Mouse (Mus musculus) heart, embryonic 16.5 days (tissue): ENCODE measurements around the gene Fanci. TPM values are rescaled to one million over a fixed set of nuclear protein-coding genes. Genes with fewer than 3 reads are reported as not detected.

ENCODE experiments used
- ATAC-seq: fragments of 200-750 bp; cut with Nextera tagmentation; replicated peaks from 2 replicates; pipeline ENCODE4 v1.8.0; 2017; ENCODE audit warnings: moderate number of reproducible peaks; ENCODE audit not compliant: insufficient read depth, low FRiP score; ENCODE audit errors: extremely low read depth
- H3K27ac ChIP-seq: fragments of 300-500 bp; sonication (generic); 2 replicates; pipeline ENCODE4 v1.5.1; 2014; ENCODE audit warnings: mild to moderate bottlenecking, low read length, control low read depth, moderate library complexity
- H3K27me3 ChIP-seq: fragments of 300-500 bp; sonication (generic); 2 replicates; pipeline ENCODE4 v1.6.1; 2014; ENCODE audit warnings: low read length, mixed read lengths; ENCODE audit not compliant: control insufficient read depth, insufficient read depth
- H3K36me3 ChIP-seq: fragments of 300-500 bp; sonication (generic); 2 replicates; pipeline ENCODE4 v1.6.1; 2014; ENCODE audit not compliant: control insufficient read depth, insufficient read depth
- H3K4me1 ChIP-seq: fragments of 300-500 bp; sonication (generic); 2 replicates; pipeline ENCODE4 v1.6.1; 2014; ENCODE audit warnings: low read length, mixed read lengths; ENCODE audit not compliant: control insufficient read depth, insufficient read depth
- H3K4me2 ChIP-seq: fragments of 300-500 bp; sonication (generic); 2 replicates; pipeline ENCODE4 v1.6.1; 2014; ENCODE audit warnings: low read depth, mild to moderate bottlenecking, control low read depth, low read length
- H3K4me3 ChIP-seq: fragments of 300-500 bp; sonication (generic); 2 replicates; pipeline ENCODE4 v1.5.1; 2014; ENCODE audit warnings: mild to moderate bottlenecking, control low read depth, low read length
- H3K9ac ChIP-seq: fragments of 300-500 bp; sonication (generic); 2 replicates; pipeline ENCODE4 v1.6.1; 2014; ENCODE audit warnings: low read length, control low read depth
- H3K9me3 ChIP-seq: fragments of 300-500 bp; sonication (generic); replicated peaks from 2 replicates; pipeline ENCODE4 v1.6.1; 2016; ENCODE audit warnings: low read length; ENCODE audit not compliant: control insufficient read depth
- WGBS: fragments of 180-500 bp; shearing (Covaris S2); extraction: QIAGEN DNeasy Blood & Tissue Kit; methylation state at CpG from one replicate; pipeline ENCODE4 v1.1.7; 2014; 5-methylcytosine and 5-hydroxymethylcytosine counted together
- polyA plus RNA-seq: library from polyadenylated mRNA; unstranded; fragments of >200 nt; fragmentation: Nextera tagmentation; extraction: Ambion mirVana; gene quantifications from 2 replicates; pipeline ENCODE4 v1.2.1, GENCODE M21; 2015

The Fanci gene
- polyA plus RNA-seq, 1 experiment from 2014 or later = 8.8 TPM

DNA sequence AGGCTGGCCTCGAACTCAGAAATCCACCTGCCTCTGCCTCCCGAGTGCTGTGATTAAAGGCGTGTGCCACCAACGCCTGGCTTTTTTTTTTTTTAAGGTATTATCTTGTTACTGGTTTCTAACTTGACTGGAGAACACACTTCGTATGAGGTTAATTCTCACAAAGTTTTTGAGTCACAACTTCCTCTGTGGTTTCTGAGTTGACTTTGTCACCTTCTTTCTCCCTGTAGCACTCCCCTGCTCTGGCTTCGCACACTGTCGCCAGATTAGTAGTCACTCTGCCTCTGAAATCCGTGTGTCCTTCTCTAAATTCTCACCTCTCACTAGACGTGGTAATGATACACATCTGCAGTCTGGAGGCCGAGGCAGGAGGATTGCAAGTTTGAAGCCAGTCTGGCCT lies 31.1 kb downstream of the Fanci start:
- H3K27ac ChIP-seq = no peak overlapping the region
- H3K4me2 ChIP-seq = no peak overlapping the region
- 82% methylated on average over 10 of the region's 10 CpGs for WGBS
- no peaks in the 10 kb centered on the region for H3K9me3 ChIP-seq
- no peaks in the 10 kb centered on the region for H3K27me3 ChIP-seq
- ATAC-seq = no peak
- no peak overlapping the region for H3K4me3 ChIP-seq
- no peaks in the 10 kb centered on the region for H3K4me1 ChIP-seq
- H3K9ac ChIP-seq = no peak overlapping the region
- H3K36me3 ChIP-seq = no peaks in the 10 kb centered on the region

DNA sequence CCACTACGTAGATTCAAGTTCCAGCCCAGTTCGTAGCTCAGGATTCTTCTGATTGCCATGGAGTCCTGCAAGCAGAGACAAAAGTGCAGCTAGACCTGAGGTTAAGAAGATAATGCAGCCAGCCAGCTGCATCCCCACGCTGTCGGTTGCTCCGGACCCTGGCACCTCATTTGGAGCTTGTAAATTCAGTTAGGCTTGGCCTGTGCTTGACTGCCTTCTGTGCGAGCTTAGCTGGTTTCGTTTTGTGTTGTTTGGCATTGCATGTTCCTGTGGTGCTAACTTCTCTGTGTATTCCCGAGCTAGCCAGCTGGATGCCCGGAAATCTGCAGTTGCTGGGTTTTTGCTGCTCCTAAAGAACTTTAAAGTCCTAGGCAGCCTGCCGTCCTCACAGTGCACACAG lies 34.1 kb downstream of the Fanci start:
- Histone ChIP-seq H3K9ac (no peak overlapping the region), H3K27me3 (no peaks in the 10 kb centered on the region), H3K9me3 (no peaks in the 10 kb centered on the region), H3K4me2 (no peak overlapping the region), H3K4me3 (no peak overlapping the region), H3K27ac (no peak overlapping the region), H3K4me1 (no peaks in the 10 kb centered on the region), H3K36me3 (no peaks in the 10 kb centered on the region)
- WGBS = 82% methylated on average over 10 of the region's 10 CpGs
- no peak for ATAC-seq

DNA sequence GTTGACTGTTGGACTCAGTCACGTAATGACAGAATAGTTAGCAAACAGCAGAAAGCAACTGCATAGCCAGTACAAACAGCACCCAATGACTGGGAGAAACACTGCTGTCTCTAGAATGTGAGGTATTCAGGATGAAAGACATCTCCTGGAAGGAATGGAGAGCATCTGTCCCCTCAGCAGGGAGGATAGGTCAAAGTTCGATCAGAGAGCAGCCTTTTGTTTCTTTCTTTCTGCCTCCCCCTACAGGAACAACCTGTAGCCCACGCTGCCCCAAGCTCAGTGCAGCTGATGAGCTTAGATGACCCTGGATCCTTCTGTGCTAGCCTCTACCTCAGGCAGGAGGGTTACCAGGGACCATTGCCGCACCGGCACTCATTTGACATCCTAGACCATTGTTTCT lies 36.5 kb downstream of the Fanci start:
- no peak overlapping the region for H3K9ac ChIP-seq
- no peaks in the 10 kb centered on the region for H3K4me1 ChIP-seq
- no peaks in the 10 kb centered on the region for H3K27me3 ChIP-seq
- ATAC-seq = no peak
- no peak overlapping the region for H3K4me3 ChIP-seq
- no peak overlapping the region for H3K27ac ChIP-seq
- H3K4me2 ChIP-seq = no peak overlapping the region
- no peaks in the 10 kb centered on the region for H3K9me3 ChIP-seq
- 65% methylated on average over 5 of the region's 5 CpGs for WGBS
- H3K36me3 ChIP-seq = no peaks in the 10 kb centered on the region

DNA sequence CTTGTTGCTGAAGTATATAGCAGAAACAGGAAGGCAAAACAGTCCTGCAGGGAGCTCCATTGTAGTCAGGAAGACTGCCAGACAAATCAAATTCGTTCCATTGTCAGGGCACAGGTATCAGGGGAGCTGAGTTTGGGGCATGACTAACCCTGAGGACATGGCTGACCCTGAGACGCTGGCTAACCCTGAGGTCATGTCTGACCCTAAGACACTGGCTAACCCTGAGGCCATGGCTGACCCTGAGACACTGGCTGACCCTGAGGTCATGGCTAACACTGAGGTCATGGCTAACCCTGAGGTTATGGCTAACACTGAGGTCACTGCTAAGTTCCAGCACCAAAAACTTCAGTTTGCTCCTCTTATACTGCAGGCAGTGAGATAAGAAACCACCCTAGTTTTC lies 48.3 kb downstream of the Fanci start:
- ATAC-seq = no peak
- Histone ChIP-seq H3K36me3 (peaks cover 7% of the 10 kb centered on the region; the same call in 1 of the 2 replicates), H3K4me3 (no peak overlapping the region), H3K4me1 (no peaks in the 10 kb centered on the region), H3K4me2 (no peak overlapping the region), H3K27me3 (no peaks in the 10 kb centered on the region), H3K9me3 (no peaks in the 10 kb centered on the region), H3K27ac (no peak overlapping the region), H3K9ac (no peak overlapping the region)
- WGBS = 77% methylated on average over 2 of the region's 2 CpGs

DNA sequence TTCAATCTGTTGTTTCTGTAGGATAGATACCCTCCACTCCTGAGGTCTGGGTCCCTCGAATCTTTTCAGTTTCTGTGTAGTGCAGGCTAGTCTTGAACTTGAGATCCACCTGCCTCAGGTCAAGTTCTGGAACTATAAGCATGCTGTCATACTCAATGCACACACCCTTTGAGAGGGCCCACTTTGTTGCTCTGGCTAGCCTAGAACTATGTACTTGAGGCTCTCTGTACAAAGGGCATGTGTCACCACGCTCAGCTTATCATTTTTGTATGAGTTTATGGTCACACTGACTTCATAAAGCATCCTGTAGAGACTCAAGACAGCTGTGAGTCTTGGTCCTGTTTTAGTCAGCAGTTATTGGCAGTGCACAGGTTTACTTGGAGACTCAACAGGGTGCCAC lies 55.3 kb downstream of the Fanci start:
- no peak overlapping the region for H3K4me2 ChIP-seq
- no peaks in the 10 kb centered on the region for H3K27me3 ChIP-seq
- no peak overlapping the region for H3K4me3 ChIP-seq
- H3K27ac ChIP-seq = no peak overlapping the region
- H3K4me1 ChIP-seq = no peaks in the 10 kb centered on the region
- 78% methylated on average over 2 of the region's 2 CpGs for WGBS
- no peaks in the 10 kb centered on the region for H3K9me3 ChIP-seq
- no peak overlapping the region for H3K9ac ChIP-seq
- peaks cover 44% of the 10 kb centered on the region for H3K36me3 ChIP-seq
- ATAC-seq = no peak

DNA sequence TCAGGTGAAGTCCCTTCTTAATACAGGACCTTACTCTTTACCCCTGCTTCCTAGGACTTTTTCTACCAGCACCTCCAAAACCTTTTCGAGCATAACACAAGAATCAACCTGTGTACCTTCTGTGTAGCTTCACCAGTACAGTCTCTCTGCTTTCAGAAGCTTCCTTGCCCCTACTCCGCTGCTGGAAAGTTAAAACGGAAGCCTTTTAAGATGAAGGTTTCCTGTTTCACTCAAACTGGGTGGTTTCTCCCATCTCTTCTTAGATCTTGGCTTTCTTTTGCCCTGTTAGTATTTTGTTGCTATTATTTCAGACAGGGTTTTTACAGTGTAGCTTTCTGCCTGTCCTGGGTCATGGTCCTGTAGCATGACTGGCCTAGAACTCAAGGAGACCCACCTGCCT lies 55.8 kb downstream of the Fanci start:
- no peak overlapping the region for H3K4me3 ChIP-seq
- H3K27me3 ChIP-seq = no peaks in the 10 kb centered on the region
- ATAC-seq = no peak
- peaks cover 44% of the 10 kb centered on the region for H3K36me3 ChIP-seq
- H3K9me3 ChIP-seq = no peaks in the 10 kb centered on the region
- H3K27ac ChIP-seq = no peak overlapping the region
- no peak overlapping the region for H3K9ac ChIP-seq
- 82% methylated on average over 3 of the region's 3 CpGs for WGBS
- H3K4me2 ChIP-seq = no peak overlapping the region
- no peaks in the 10 kb centered on the region for H3K4me1 ChIP-seq

DNA sequence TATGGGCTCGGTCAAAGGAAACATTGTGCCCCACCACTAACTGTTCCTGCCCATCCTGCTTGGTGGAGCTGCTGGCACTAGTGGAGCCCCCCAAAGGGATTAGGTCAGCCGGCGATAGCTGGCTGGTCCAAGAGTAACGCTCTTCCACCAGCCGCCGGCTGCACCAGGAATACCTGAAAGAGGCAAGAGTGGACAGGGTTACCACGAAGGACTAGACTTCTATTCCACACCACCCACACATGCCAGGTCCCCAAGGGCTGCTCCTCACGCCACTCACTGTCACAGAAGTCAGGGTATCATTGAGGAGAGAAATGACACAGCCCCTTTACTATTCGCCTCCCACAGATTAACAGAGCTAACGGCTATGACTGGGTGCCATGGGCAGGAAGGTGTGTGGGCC lies 70.0 kb downstream of the Fanci start:
- no peaks in the 10 kb centered on the region for H3K27me3 ChIP-seq
- H3K4me1 ChIP-seq = peaks cover 17% of the 10 kb centered on the region
- H3K9me3 ChIP-seq = no peaks in the 10 kb centered on the region
- H3K9ac ChIP-seq = no peak overlapping the region
- H3K27ac ChIP-seq = no peak overlapping the region
- no peak overlapping the region for H3K4me3 ChIP-seq
- peaks cover 57% of the 10 kb centered on the region for H3K36me3 ChIP-seq
- 87% methylated on average over 10 of the region's 10 CpGs for WGBS
- H3K4me2 ChIP-seq = no peak overlapping the region
- ATAC-seq = no peak

DNA sequence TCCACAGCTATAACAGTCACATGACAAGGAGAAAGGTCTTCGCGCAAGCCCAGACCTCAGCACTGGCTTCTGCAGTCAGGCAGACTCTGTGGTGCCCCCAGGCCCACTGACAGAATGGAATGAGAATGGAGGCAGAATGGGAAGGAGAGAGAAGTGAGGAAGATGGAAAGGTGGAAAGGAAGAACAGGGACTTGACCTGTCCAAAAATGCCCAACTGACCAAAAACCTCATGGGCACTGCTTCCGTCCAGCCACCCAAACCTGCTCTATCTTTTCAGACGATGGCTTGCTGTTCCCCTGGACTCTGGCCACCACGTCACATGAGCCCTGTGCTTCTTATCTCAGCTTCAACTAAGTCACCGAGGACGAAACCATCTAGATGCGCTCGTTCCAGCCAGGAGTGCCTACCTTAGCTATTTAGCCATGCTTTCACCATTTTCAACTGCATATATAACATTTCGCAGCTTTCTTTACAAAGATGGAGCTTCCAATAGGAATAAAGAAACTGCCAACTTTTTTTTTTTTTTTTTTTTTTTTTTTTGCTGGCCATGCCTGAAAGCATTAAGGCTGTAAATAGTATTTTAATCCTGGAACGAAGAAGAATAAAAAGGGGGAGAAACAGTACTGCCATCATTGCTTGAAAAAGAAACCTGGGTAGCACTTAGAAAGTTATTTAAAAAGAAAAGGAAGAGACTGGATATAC lies 71.8 kb downstream of the Fanci start:
- Histone ChIP-seq H3K4me3 (no peak overlapping the region), H3K9ac (no peak overlapping the region), H3K36me3 (peaks cover 40% of the 10 kb centered on the region), H3K27me3 (no peaks in the 10 kb centered on the region), H3K4me2 (no peak overlapping the region), H3K9me3 (no peaks in the 10 kb centered on the region), H3K4me1 (peaks cover 21% of the 10 kb centered on the region), H3K27ac (no peak overlapping the region)
- WGBS = 66% methylated on average over 11 of the region's 11 CpGs
- ATAC-seq = no peak

DNA sequence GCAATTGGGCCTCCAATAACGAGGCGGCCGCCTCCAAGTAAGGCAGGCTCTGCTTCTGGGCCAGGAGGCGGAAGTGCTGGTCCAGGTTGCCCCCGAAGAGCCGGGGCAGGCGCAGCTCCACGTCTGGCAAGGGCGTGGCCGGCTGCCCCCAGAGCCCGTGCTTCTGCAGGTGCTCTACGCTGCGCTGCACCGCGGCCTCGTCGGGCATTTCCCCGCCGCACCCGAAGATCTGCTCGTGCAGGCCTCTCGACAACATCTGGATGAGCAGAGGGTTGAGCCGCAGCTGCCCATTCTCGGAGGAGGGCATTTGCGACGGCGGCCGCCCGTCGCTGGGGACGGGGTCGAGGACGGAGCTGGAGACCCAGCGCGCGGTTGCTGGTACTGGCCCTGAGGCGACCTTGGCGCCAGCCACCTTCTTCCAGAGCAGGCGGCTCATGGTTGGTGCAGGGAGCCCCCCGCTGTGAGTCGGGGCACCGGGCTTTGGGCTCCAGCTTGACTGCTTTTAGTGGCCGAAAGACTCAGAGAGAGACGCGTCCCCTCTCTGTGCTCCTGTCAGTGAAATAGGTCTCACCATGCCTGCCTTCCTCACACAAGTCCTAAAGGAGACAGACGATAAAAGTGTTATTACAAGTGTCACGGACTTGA lies 73.2 kb downstream of the Fanci start:
- H3K4me1 ChIP-seq = peaks cover 21% of the 10 kb centered on the region
- ATAC-seq = no peak
- peaks cover 26% of the 10 kb centered on the region for H3K36me3 ChIP-seq
- peak overlapping the region; percentile 83 for H3K9ac ChIP-seq
- H3K4me3 ChIP-seq = peak overlapping the region; percentile 89
- no peak overlapping the region for H3K27ac ChIP-seq
- no peaks in the 10 kb centered on the region for H3K27me3 ChIP-seq
- WGBS = 9% methylated on average over 47 of the region's 47 CpGs
- peak overlapping the region; percentile 96 for H3K4me2 ChIP-seq
- H3K9me3 ChIP-seq = no peaks in the 10 kb centered on the region
